Mouse (Mus musculus): ENCODE measurements at regions not wholly inside any gene's neighbourhood (a gene's known extent, or its start where the extent isn't known, plus 50 kb on each side); places are given as distances from the start of the nearest gene placed in this dataset.

DNA sequence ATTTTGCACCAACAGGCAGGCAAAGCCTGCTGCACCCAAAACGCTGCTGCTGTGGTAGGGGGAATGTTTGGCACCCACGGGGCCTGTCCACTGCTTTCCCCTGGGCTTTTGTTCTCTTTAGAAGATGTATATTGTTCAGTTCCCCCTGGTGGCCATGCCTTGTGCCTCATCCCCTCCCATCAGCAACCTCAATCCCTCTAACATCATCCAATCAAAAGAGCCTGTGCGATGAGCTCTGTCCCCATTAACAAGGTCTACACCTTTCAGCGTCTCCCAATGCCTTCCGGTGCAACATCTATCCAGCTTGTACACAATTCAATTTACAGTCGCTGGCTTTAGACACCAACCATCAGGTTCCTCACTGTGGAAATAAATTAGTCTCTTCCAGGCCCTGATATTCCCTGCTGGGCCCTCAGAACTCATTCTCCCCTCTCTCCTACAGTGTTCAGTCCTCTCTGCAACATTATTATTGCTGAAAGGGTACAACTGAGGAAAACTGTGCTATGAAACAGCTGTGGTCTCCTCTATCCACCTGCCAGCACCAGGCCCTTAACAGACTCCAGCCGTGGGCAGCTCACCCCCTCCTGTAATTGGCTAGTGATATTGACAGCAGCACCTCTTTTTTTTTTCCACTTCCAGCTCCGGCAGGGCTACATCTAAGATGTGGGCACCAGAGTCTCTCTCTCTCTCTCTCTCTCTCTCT lies 75.5 kb upstream of the Ankrd34c start:
- TF ChIP-seq POLR2A (IDR thresholded peaks at IDR 0.05; ENCODE audit: low read depth, low read length): no peak
- TF ChIP-seq CTCF (conservative IDR thresholded peaks at IDR 0.05; ENCODE audit: insufficient read depth, insufficient read length, low read depth, low read length): no peak

Measured in kidney, adult 2 months (tissue).